Mouse (Mus musculus) layer of hippocampus, postnatal 36 days (tissue): ENCODE measurements around the gene Cdhr4. TPM values are rescaled to one million over a fixed set of nuclear protein-coding genes. Genes with fewer than 3 reads are reported as not detected.
A peak's percentile ranks its signal among the peaks of the same experiment; 100 is the strongest.

Source experiments
- DNase-seq, 2 experiments: peaks; one replicate each; pipeline ENCODE4 v3.0.0; 2022
- total RNA-seq, 2 experiments: library from RNA; stranded (reverse); gene quantifications; 2 replicates each; pipeline ENCODE4 v1.2.3; 2021

Cdhr4 gene
- total RNA-seq = 1 to 10 TPM; 3.7 to 5.5 TPM

GRCm38 (mm10) chr9:107992197-107992596 is at the start of gene Cdhr4:
Cdhr4 (plus strand) TSS chr9:107992497.
- no peak for DNase-seq

- no peak for DNase-seq
Measured at GRCm38 (mm10) chr9:107947241-107948194, 44.8 kb upstream of the Cdhr4 start.

DNA sequence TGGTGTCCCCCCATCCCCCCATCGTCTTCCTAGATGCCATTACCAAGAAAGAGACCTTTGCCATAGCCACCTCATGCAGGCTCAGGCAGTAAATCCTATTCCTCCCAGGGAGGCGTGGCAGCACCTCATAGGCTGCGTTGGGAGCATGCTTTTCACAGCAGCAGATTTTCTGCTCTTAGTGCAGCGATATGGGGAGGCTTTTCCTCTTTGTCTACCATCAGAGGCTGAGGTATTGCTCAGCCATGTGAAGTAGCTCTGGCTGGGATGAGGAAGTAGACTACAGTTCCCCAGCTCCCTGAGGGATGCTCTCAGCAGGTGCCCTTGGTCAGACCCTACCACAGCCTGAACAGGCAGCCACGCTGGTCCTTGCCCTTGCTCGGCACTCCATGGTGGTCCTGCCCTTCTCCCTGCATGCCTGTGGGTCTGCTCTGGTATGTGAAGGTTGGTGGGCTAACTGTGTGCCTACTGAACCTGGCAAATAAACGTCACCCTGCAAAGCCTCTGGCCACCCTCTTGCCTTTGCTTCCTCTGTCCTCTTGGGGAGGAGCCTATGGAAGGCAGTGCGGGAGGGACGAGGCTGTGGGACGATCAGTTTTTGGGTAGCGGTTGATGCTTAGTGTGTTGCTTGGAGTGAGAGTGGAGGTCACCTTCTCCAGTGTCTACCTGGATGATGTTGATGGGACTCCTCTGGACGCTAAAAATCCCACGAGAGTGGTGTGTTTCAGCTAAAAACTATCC is 42.9 kb upstream of the Cdhr4 start:
- no peak for DNase-seq

DNA sequence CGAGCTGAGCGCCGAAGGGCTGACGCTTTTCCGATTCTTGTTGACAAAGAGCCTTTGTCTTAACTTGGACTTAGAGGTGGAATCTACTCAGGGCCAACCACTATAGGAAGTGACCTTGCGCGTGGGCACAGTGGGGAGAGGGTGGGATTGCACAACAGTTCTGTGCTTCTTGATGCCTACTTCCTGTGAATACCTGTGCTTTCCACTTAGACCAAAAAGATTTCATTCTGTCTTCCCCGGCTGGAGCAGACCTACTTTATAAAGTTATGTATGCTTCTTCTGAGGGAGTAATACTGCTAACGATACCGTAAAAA is 42.4 kb upstream of the Cdhr4 start, which contains the start of gene Traip:
Gene Traip (plus strand): TSS at position 215 of the 314 bp plus-strand sequence.
- no peak for DNase-seq

DNA sequence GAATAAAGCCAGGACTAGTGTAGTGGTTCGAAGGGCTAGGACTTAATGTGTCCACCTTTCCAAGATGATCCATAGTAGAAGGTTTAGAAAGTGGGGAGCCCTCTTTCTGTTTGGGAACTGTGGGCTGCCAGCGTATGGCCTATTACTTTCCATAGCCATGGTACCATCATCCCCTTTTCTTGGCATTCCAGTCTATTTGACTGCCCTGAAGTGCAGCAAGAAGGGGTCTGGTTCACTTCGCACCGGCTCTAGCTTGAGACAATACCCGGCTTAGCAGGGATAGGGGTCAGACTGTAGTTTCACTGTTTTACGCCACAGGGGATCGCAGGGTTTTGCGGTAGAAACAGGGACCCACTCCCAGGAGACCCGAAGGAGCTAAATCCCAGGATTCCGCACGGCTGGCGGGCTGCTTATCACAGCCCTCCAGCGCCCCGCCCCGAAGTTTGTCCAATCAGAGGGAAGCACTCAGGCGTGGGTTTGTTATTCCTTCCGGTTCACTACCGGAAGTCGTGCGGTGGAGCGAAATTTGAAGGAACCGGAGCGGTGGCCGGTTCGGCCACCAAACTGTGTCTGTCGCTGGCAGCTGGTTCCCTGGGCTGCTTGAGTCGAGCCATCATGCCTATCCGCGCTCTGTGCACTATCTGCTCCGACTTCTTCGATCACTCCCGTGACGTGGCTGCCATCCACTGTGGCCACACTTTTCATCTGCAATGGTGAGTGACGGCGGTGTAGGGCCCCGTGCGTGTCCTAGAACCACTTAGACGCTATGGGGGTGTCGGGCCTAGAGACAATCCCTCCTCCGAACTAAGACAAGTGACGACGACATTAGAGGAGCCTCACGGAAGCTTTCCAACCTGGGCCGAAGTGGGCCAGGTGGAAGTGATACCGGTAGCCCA is 41.6 kb upstream of the Cdhr4 start:
- DNase-seq = peak; percentile 85 to 86

GRCm38 (mm10) chr9:107955613-107956289 is 36.5 kb upstream of the Cdhr4 start:
- DNase-seq = no peak

DNA sequence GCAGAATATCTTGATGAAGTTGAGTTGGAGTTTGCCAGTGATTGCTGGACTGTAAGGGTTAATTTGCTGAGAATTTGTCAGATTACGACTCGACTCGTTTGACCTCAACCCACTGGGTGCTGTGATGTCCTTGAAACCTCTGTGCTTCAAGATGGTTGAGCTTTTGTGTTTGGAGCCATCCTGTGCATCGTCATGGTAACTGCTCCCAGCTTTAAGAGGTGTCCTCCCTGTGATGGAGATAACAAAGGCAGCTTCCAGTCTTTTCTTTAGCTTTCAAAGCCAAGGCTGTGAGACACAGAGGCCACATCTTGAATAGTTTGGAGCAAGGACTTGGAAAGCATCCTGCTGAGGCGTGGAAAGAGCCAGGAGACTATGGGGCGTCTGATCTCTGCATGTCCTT is 35.2 kb upstream of the Cdhr4 start:
- no peak for DNase-seq

DNA sequence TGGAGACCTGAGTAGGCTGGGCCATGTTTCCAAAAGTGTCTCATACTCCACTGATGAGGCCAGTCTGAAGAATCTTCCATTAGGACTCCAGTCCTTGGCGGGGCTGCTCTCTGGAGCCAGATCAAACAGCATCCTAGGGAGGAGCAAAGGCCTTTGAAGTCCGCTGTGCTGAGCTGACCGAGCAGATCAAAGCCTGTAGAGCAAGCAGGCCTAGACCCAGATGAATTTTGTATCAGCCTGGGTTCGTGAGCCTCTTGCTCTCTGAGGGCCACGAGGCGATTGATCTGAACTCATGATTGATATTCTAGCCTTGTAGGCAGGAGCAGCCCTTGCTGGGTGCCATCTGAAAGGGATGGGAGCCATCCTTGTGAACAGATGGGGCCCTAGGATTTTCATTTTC is 32.4 kb upstream of the Cdhr4 start:
- DNase-seq = no peak

DNA sequence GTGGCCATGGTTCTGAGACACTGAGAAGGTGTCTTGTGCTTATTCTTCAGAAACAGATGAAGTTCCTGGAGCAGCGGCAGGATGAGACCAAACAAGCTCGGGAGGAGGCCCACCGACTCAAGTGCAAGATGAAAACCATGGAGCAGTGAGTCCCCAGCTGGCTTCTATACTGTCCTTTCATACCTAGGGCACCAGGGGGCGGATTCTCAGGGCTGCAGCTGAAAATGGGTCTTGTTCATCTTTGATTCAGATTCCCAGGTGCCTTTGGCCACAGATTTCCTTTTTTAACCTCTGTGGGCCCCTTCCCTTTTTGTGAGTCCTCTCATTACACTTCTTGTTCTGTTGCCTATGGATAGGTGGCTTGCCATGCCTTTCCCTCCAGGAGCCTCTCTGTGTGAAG is 31.4 kb upstream of the Cdhr4 start:
- no peak for DNase-seq

DNA sequence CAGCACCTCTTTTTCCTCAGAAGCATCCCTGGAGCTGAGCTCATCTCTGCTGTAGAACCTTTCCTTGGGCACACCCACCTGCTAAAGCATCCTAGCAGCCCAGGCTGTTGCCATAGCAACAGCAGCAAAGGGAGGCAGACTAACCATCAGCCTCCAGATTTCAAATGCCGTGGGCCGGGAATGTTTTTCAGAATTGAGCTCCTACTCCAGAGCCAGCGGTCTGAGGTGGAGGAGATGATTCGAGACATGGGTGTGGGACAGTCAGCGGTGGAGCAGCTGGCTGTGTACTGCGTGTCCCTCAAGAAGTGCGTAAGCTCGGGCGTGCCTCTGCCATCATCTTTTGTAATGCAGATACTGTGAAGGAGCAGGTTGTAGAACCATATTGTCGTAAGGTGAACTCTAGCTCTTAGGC is 30.9 kb upstream of the Cdhr4 start:
- DNase-seq = peak; percentile 72 to 79

GRCm38 (mm10) chr9:107961881-107962280 is 30.4 kb upstream of the Cdhr4 start:
- DNase-seq = peak in 1 of 2 experiments; percentile 62

GRCm38 (mm10) chr9:107962916-107963315 is 29.4 kb upstream of the Cdhr4 start:
- DNase-seq = no peak

DNA sequence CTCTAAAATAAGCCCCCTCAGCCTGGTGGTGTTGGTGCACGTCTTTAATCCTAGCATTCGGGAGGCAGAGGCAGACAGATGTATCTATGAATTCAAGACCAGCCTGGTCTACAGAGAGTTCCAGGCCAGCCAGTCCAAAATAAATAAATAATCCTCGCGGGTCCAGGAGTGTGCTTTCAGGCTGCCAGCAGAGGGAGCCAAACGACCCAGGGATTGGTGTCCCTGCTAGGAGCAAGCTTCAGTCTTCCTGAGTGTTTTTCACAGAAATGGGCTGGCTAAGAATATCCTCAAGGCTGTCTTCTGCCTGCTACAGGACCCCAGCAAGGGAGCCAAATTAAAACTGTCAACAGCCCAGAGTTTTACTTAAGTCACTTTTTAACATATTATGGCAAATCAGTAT is 28.6 kb upstream of the Cdhr4 start:
- DNase-seq = no peak

GRCm38 (mm10) chr9:107964681-107965080 is 27.6 kb upstream of the Cdhr4 start:
- DNase-seq = no peak

GRCm38 (mm10) chr9:107966676-107967075 is 25.6 kb upstream of the Cdhr4 start:
- DNase-seq = no peak

DNA sequence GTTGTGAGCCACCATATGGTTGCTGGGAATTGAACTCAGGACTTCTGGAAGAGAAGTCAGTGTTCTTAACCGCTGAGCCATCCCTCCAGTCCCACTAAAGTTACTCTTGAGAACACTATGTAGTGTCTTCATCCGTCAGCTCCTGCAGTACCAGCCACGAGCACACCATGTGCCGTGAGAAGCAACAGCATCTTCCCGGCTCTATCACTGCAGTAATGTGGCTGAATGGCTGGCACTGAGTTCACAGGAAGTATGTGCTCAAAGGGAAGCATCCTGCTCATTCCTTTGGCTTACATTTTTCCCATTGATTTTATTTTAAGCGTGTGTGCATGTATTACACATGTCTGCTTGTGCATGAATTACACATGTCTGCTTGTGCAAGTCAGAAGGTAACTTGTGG is 24.9 kb upstream of the Cdhr4 start:
- no peak for DNase-seq

DNA sequence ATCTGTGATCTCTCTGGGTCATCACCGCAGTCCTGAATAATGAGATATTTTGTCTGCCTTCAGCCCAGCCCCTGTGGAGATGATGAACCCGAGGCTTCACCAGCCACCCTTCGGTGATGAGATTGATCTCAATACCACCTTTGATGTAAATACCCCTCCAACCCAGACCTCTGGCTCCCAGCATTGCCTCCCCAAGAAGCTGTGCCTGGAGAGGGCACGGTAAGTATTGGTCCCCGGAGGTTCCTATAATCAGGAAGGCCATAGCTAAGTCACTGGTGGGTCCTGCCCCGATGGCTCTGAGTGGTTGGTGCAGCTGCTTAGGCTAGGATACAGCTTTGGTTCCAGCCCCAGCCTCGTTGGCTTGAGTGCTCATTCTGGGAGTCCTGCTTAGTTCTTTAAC is 23.8 kb upstream of the Cdhr4 start:
- DNase-seq = no peak

GRCm38 (mm10) chr9:107970311-107970710 is 22.0 kb upstream of the Cdhr4 start:
- DNase-seq = no peak

DNA sequence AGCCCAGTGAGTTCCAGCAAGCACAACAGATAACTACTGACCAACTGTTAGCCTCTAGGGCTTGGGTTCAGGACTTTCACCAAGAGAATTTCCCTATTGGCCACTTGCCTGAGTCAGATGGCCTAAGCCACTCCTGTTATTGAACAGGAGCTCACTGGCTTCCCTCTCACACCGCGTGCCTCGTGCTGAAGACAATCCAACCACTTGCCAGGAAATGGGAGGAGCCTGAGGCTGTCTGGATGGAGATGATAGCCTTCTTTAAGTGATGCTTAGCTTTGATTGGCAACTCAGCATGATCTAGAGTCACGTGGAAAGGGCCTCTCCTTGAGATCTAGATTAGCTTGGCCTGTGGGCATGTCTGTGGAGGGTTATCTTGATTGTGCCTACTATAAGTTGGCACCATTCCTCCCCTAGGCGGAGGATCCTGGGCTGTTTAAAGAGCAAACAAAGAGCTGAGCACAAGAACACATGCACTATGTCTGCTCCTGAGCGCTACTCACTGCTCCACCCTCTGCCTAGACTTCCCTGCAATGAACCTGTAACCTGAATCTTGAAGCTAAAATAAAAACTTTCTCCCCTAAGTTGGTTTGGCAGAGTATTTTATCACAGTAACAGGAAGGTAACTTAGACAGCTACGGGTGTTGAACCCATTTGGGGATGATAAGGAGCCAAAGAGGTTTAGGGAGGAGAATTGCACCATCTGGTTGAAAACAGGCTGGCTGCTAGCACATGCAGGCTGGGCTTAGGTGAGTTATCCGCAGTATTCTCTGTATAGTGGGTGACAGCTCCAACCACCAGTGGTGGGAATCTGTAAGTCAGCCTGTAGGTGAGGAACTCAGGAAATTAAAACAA is 20.4 kb upstream of the Cdhr4 start:
- DNase-seq = no peak

GRCm38 (mm10) chr9:107974491-107975171 is 17.7 kb upstream of the Cdhr4 start:
- DNase-seq = no peak
